Mouse (Mus musculus): ENCODE measurements around the gene Nsun4. TPM values are rescaled to one million over a fixed set of nuclear protein-coding genes. Genes with fewer than 3 reads are reported as not detected.

Nsun4 gene
- total and polyA plus RNA-seq, 3 experiments = 19.9 to 32.8 (median 20.5) TPM

- Histone ChIP-seq H3K4me3 (replicated peaks in 1 of 3; ENCODE audit: low read depth in 2 of 3, low read length in 2 of 3, poor library complexity in 1 of 3) (no peak overlapping the region), H3K9ac (ENCODE audit: insufficient read depth, low read depth) (no peak overlapping the region), H3K27me3 (replicated peaks) (no peaks in the 10 kb centered on the region), H3K9me3 (replicated peaks; ENCODE audit: low read length) (no peaks in the 10 kb centered on the region), H3K4me2 (ENCODE audit: insufficient read depth, low read depth, poor library complexity, severe bottlenecking) (no peak overlapping the region), H3K36me3 (replicated peaks in 1 of 2; ENCODE audit: control insufficient read depth in 1 of 2, insufficient read depth in 1 of 2, low read length in 1 of 2) (peaks cover 63 to 98% of the 10 kb centered on the region in 2 experiments), H3K79me2 (replicated peaks; ENCODE audit: control insufficient read depth, extremely low read depth, insufficient read depth, poor library complexity, severe bottlenecking) (no peaks in the 10 kb centered on the region), H3K27ac (ENCODE audit: insufficient read depth, low read depth) (no peak overlapping the region), H3K4me1 (ENCODE audit: control insufficient read depth in 1 of 2, insufficient read depth in 2 of 2) (no peaks in the 10 kb centered on the region)
- no peak for TF ChIP-seq USF2 (conservative IDR thresholded peaks at IDR 0.05; ENCODE audit: low read depth, low read length)
- TF ChIP-seq ZKSCAN1 (IDR thresholded peaks at IDR 0.05; ENCODE audit: borderline replicate concordance, low read depth, low read length) = no peak
- TF ChIP-seq POLR2AphosphoS2 (IDR thresholded peaks at IDR 0.05; ENCODE audit: low read depth, low read length) = no peak
- no peak for TF ChIP-seq IRF4 (IDR thresholded peaks at IDR 0.05; ENCODE audit: low read depth, low read length)
- no peak for TF ChIP-seq ELF1 (IDR thresholded peaks at IDR 0.05; ENCODE audit: low read depth, low read length)
- TF ChIP-seq TBP (conservative IDR thresholded peaks at IDR 0.05; ENCODE audit: low read depth, low read length) = no peak
- TF ChIP-seq CHD1 (IDR thresholded peaks at IDR 0.05; ENCODE audit: low read depth, low read length) = no peak
- TF ChIP-seq MAX (IDR thresholded peaks at IDR 0.05; ENCODE audit: low read length) = no peak
- TF ChIP-seq MAZ (IDR thresholded peaks at IDR 0.05; ENCODE audit: low read depth, low read length) = no peak
- TF ChIP-seq PAX5 (IDR thresholded peaks at IDR 0.05; ENCODE audit: low read length) = no peak
- no peak for TF ChIP-seq ZC3H11A (IDR thresholded peaks at IDR 0.05; ENCODE audit: low read depth, low read length)
- TF ChIP-seq SMC3 (IDR thresholded peaks at IDR 0.05; ENCODE audit: low read depth, low read length) = no peak
- no peak for TF ChIP-seq HCFC1 (IDR thresholded peaks at IDR 0.05; ENCODE audit: low read depth, low read length)
- TF ChIP-seq JUND (conservative IDR thresholded peaks at IDR 0.05; ENCODE audit: low read depth, low read length) = no peak
- TF ChIP-seq KAT2A (IDR thresholded peaks at IDR 0.05; ENCODE audit: insufficient replicate concordance, low read length) = no peak
- TF ChIP-seq GABPA (IDR thresholded peaks at IDR 0.05; ENCODE audit: insufficient replicate concordance, low read depth, low read length) = no peak
- DNase-seq (ENCODE audit: extremely low read depth) = no peak
- dilution Hi-C loops (cut with MboI; ENCODE audit: extremely low pct_ligation_motif_present, extremely low pct_unique_long_range_greater_than_20kb, low sequenced_read_pairs) = no loop called here
- in situ Hi-C loops (cut with MboI; ENCODE audit: low pct_ligation_motif_present, low pct_unique_long_range_greater_than_20kb, low sequenced_read_pairs) = no loop called here
These were observed 47.3 kb upstream of the Nsun4 start for GRCm38 (mm10) chr4:116100959-116101358.

- in situ Hi-C loops (cut with MboI; ENCODE audit: low pct_ligation_motif_present, low pct_unique_long_range_greater_than_20kb, low sequenced_read_pairs) (no loop called here), dilution Hi-C loops (cut with MboI; ENCODE audit: extremely low pct_ligation_motif_present, extremely low pct_unique_long_range_greater_than_20kb, low sequenced_read_pairs) (no loop called here)
- no peak for DNase-seq (ENCODE audit: extremely low read depth)
- Histone ChIP-seq H3K79me2 (replicated peaks; ENCODE audit: control insufficient read depth, extremely low read depth, insufficient read depth, poor library complexity, severe bottlenecking) (no peaks in the 10 kb centered on the region; the same call in 1 of the 2 replicates), H3K27ac (ENCODE audit: insufficient read depth, low read depth) (no peak overlapping the region), H3K4me3 (replicated peaks in 1 of 3; ENCODE audit: low read depth in 2 of 3, low read length in 2 of 3, poor library complexity in 1 of 3) (no peak overlapping the region), H3K4me2 (ENCODE audit: insufficient read depth, low read depth, poor library complexity, severe bottlenecking) (no peak overlapping the region), H3K4me1 (ENCODE audit: control insufficient read depth in 1 of 2, insufficient read depth in 2 of 2) (no peaks in the 10 kb centered on the region), H3K9ac (ENCODE audit: insufficient read depth, low read depth) (no peak overlapping the region), H3K36me3 (replicated peaks in 1 of 2; ENCODE audit: control insufficient read depth in 1 of 2, insufficient read depth in 1 of 2, low read length in 1 of 2) (peaks cover 74 to 98% of the 10 kb centered on the region in 2 experiments), H3K9me3 (replicated peaks; ENCODE audit: low read length) (no peaks in the 10 kb centered on the region), H3K27me3 (replicated peaks) (no peaks in the 10 kb centered on the region)
- no peak for TF ChIP-seq GABPA (IDR thresholded peaks at IDR 0.05; ENCODE audit: insufficient replicate concordance, low read depth, low read length)
- no peak for TF ChIP-seq USF2 (conservative IDR thresholded peaks at IDR 0.05; ENCODE audit: low read depth, low read length)
- no peak for TF ChIP-seq UBTF (IDR thresholded peaks at IDR 0.05; ENCODE audit: low read depth, low read length)
- TF ChIP-seq MXI1 (IDR thresholded peaks at IDR 0.05; ENCODE audit: low read depth, low read length) = no peak
- no peak for TF ChIP-seq ETS1 (conservative IDR thresholded peaks at IDR 0.05; ENCODE audit: low read depth, low read length)
- TF ChIP-seq POLR2AphosphoS2 (IDR thresholded peaks at IDR 0.05; ENCODE audit: low read depth, low read length) = no peak
- TF ChIP-seq MYC (IDR thresholded peaks at IDR 0.05; ENCODE audit: low read depth, low read length) = no peak
- TF ChIP-seq CHD2 (IDR thresholded peaks at IDR 0.05; ENCODE audit: low read length) = no peak
- TF ChIP-seq MAZ (IDR thresholded peaks at IDR 0.05; ENCODE audit: low read depth, low read length) = no peak
- TF ChIP-seq SMC3 (IDR thresholded peaks at IDR 0.05; ENCODE audit: low read depth, low read length) = no peak
These were observed 43.5 kb upstream of the Nsun4 start for GRCm38 (mm10) chr4:116097211-116097610.
